Mouse (Mus musculus): ENCODE results near the gene Tmem132a.
A peak's percentile ranks its signal among the peaks of the same experiment; 100 is the strongest.

- TF ChIP-seq POLR2A (IDR thresholded peaks at IDR 0.05; ENCODE audit: control insufficient read depth in 1 of 2, insufficient read depth in 1 of 2, low read depth in 1 of 2, low read length in 2 of 2, poor library complexity in 1 of 2) (no peak), TCF12 (IDR thresholded peaks at IDR 0.05; ENCODE audit: low read depth, low read length) (no peak), KAT2A (conservative IDR thresholded peaks at IDR 0.05; ENCODE audit: low read depth, low read length) (no peak), ZC3H11A (IDR thresholded peaks at IDR 0.05; ENCODE audit: low read depth, low read length) (peak; percentile 73), CTCF (IDR thresholded peaks at IDR 0.05 in 2 of 3, conservative IDR thresholded peaks at IDR 0.05 in 1 of 3; ENCODE audit: control insufficient read depth in 1 of 3, insufficient read depth in 1 of 3, low read depth in 2 of 3, low read length in 3 of 3, poor library complexity in 1 of 3, severe bottlenecking in 1 of 3) (peak; percentile 81 to 96 (median 89)), EP300 (IDR thresholded peaks at IDR 0.05; ENCODE audit: low read depth in 1 of 2, low read length in 2 of 2) (no peak), MAFK (IDR thresholded peaks at IDR 0.05; ENCODE audit: borderline replicate concordance, low read depth, low read length) (no peak)
Observed at GRCm38 (mm10) chr19:10907891-10908290, 38.2 kb upstream of the Tmem132a start.

Data from MEL (cell line).